Mouse (Mus musculus) kidney, adult 18-20 months (tissue): ENCODE measurements at regions not wholly inside any gene's neighbourhood (a gene's known extent, or its start where the extent isn't known, plus 50 kb on each side); places are given as distances from the start of the nearest gene placed in this dataset.
A peak's percentile ranks its signal among the peaks of the same experiment; 100 is the strongest.

Experiments used
- DNase-seq: peaks from one replicate; pipeline ENCODE4 v3.0.0; 2021

- no peak for DNase-seq
These were observed 109.1 kb upstream of the Sall1 start for GRCm38 (mm10) chr8:89152867-89153595.

DNA sequence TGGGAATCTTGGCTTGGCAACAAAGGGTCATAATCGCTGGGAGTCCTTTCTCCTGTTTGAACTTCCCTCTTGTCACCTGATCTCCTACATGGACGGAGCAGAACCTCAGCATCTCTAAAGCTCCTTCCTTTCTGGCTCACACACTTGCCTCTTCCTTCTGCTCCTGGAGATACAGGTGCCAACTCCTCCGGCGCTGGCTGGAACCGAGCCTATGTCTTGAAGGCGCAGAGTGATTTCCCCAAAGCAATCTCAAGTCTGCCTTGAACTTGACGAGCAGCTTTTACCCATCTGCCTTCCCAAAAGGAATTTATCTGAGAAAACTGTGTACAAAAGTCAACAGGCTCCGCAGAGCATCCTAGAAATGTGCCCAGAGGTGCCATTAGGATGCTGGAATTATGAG lies 108.4 kb upstream of the Sall1 start:
- DNase-seq: no peak

GRCm38 (mm10) chr8:89150952-89151351 lies 107.0 kb upstream of the Sall1 start:
- DNase-seq: no peak

DNA sequence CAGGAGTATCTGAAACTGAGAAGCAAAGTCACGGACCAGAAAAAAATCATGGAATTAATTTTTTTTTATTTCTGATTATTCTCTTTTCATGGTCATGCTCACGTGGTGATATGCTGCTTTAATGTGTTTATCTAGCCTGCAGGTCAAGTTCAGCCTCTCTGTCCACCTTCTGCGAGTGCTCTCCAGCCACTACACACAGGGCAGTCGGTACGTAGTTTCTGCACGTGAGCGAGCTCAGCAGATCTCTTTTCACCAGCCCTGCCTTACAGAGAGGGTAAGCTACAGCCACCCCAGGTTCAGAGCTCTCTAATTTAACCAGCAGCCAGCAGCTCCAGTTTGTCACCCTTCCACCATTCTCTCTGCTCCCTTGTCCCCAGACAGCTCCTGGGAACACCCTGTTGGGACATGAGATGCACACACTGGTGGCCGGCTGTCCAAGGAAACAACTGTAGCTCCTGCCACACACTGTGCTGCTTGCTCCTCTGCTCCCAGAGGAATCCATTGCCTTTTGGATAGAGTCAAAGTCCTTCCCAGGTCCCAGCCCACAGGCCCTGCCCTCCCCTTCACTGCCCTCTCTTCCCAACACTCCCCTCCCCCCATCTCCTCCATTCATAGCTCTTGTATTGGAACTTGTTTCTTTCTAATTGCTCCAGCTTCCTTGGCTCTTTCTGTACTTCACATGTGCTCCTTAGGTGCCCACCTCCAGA lies 97.7 kb upstream of the Sall1 start:
- DNase-seq: peak; percentile 45

DNA sequence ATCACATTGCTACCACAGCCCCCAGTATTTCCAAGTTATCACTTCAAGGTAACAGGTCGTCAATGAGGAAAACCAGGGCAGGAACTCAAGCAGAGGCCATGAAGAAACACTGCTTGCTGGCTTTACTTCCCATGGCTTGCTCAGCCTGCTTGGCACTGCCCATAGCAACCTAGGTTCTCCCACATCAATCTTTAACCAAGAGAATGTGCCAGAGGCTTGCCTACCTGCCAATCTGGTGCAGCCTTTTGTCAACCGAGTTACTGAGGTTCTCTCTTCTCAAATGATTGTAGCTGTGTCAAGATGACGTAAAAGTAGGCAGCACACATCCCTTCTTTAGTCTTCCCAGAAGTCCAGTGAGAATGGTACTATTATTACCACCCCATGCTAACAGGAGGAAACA lies 95.9 kb upstream of the Sall1 start:
- DNase-seq: peak; percentile 30

DNA sequence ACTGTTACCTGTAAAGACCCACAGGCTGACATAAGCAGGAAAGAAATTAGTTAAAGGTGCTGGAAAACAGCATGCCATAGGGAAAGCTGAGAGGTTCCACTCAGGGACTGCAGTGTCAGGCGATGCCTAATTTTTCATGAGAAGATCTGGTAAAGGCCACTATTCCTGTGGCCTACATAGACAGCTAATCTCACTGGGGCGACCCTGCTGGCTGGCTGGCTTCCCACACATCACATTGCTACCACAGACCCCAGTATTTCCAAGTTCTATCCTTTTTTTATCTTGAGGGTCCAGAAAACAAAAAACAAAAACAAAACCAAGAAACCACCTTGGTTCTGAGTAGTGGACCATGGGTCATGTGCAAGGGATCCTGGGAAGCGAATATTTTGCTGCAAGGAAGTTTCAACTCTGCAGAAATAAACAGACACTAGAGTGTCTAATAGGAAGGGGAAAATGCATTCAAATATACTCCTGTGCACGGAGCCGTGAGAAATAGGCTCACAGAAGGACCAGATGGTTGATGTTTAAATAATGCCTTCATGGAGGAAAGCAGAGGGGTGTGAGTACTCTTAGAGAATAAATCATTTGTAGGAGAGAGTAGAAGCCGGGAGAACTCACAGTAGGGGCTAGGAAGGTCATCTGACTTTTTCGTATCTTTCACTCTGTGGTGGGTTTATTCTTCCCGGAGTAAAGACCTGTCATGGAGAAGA lies 94.6 kb upstream of the Sall1 start:
- DNase-seq: no peak

- DNase-seq: no peak
These were observed 90.9 kb upstream of the Sall1 start for GRCm38 (mm10) chr8:89134581-89135484.

GRCm38 (mm10) chr8:89134058-89134457 lies 90.1 kb upstream of the Sall1 start:
- no peak for DNase-seq

- no peak for DNase-seq
These were observed 77.1 kb upstream of the Sall1 start for GRCm38 (mm10) chr8:89121051-89121450.

GRCm38 (mm10) chr8:89107895-89108660 lies 64.1 kb upstream of the Sall1 start:
- DNase-seq: no peak

- no peak for DNase-seq
These were observed 62.4 kb upstream of the Sall1 start for GRCm38 (mm10) chr8:89106346-89106745.

GRCm38 (mm10) chr8:89097396-89097795 lies 53.4 kb upstream of the Sall1 start:
- no peak for DNase-seq
